Mouse (Mus musculus): ENCODE measurements around the gene Nfam1. TPM values are rescaled to one million over a fixed set of nuclear protein-coding genes. Genes with fewer than 3 reads are reported as not detected.

Nfam1 gene
- total and polyA plus RNA-seq, 2 experiments from 2014 or later = 1.7 to 3.3 TPM

DNA sequence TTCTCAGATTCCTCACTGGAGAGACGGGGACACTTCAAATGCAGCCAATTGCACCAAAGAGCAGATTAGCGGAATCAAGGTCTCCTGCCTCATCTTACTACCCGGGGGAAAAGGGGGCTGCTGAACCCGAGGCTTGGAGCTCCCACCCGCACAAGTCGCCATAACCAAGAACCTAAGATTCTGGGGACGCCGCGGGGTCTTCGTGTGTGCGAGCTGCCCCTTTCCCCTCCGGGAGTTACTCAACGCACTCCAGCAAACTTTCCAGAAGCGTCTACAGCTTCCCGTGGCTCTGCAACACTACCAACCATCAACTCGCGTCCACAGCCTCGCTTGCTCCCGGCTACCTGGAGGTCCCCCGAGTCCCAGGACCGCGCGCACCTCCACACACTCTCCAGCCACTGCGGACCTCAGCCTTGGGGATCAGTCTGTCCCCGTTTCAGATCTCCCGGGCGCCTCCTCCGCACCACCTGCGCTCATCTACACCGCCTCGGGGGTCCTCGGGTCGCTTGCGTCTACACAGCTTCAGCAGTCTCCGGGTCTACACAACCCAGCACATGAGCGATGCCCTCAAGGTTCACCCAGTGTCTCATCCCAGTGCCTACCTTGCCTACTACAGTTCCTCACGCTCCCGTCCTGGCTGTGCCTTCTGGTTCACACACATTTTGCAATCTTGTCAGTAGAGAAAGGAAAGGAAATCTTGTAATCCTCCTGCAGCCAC, 45.9 kb downstream of the Nfam1 start:
- Histone ChIP-seq H3K36me3 (ENCODE audit: insufficient read depth, low read length) (no peaks in the 10 kb centered on the region), H3K27ac (no peak overlapping the region), H3K9me3 (ENCODE audit: low read length) (no peaks in the 10 kb centered on the region), H3K27me3 (ENCODE audit: insufficient read depth, low read length) (peaks cover 15% of the 10 kb centered on the region; the same call in 1 of the 2 replicates), H3K4me1 (ENCODE audit: insufficient read depth, low read length) (peaks cover 35% of the 10 kb centered on the region), H3K4me3 (ENCODE audit: low read length) (peak overlapping the region; percentile 38), H3K4me2 (ENCODE audit: low read depth, low read length) (peak overlapping the region; percentile 80), H3K9ac (replicated peaks; ENCODE audit: low read length) (peak overlapping the region; percentile 33)
- TF ChIP-seq CTCF (IDR thresholded peaks at IDR 0.05; ENCODE audit: low read depth) = no peak
- no peak for DNase-seq (ENCODE audit: low spot score)
- 0 out of 2 replicates have a peak, but pooled peaks have one; percentile 32 for ATAC-seq
- WGBS = 2% methylated on average over 38 of the region's 38 CpGs

DNA sequence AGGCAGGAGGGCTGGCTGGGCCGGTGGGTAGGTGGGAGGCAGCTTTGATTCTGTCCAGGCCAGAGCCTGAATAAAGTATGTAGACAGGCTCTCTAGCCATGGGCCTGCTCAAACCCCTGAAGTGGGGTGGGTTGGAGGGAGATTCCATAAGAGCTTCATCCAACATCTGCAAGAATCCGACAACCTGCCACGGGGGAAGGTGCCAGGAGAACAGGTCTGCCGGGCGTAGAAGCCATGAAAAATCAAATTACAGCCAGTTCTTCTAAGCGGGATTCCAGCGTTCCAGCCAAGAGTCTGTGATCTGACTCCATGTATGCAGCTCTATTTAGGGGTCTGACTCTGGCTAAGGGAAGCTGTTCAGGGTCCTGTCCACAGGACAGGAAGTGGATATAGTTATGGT, 48.5 kb downstream of the Nfam1 start:
- no peak for TF ChIP-seq CTCF (IDR thresholded peaks at IDR 0.05; ENCODE audit: low read depth)
- H3K27me3 ChIP-seq (ENCODE audit: insufficient read depth, low read length) = peaks cover 15% of the 10 kb centered on the region; the same call in 1 of the 2 replicates
- peaks cover 47% of the 10 kb centered on the region for H3K4me1 ChIP-seq (ENCODE audit: insufficient read depth, low read length)
- no peak overlapping the region for H3K4me3 ChIP-seq (ENCODE audit: low read length)
- H3K9me3 ChIP-seq (ENCODE audit: low read length) = no peaks in the 10 kb centered on the region
- H3K4me2 ChIP-seq (ENCODE audit: low read depth, low read length) = no peak overlapping the region
- DNase-seq (ENCODE audit: low spot score) = no peak
- WGBS = 49% methylated on average over 7 of the region's 7 CpGs
- no peak overlapping the region for H3K9ac ChIP-seq (replicated peaks; ENCODE audit: low read length)
- no peaks in the 10 kb centered on the region for H3K36me3 ChIP-seq (ENCODE audit: insufficient read depth, low read length)
- no peak for ATAC-seq
- peak overlapping the region; percentile 26; the same call in 1 of the 2 replicates for H3K27ac ChIP-seq

DNA sequence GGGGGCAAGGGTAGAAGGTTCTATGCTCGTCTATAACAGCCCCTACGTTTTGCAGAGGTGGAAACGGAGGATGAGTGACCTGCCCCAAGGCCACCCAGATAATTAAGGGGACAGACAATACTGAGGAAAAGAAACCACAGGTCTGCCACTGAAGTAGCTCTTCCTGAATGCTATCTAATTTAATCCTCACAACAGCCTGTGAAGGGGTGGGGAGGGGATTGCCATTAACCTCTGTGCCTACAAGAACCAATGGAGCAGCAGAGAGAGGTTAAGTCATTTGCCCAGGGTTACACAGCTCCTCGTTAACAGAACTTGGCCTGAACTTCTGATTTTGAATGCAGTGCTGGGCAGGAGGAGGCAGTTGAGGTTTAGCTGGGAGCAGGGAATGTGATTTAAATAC, 49.0 kb downstream of the Nfam1 start:
- H3K9me3 ChIP-seq (ENCODE audit: low read length) = no peaks in the 10 kb centered on the region
- no peak for DNase-seq (ENCODE audit: low spot score)
- H3K4me3 ChIP-seq (ENCODE audit: low read length) = no peak overlapping the region
- no peak for ATAC-seq
- no peak overlapping the region for H3K9ac ChIP-seq (replicated peaks; ENCODE audit: low read length)
- no peak overlapping the region for H3K27ac ChIP-seq
- WGBS = 10% methylated on average over 4 of the region's 4 CpGs
- peak overlapping the region; percentile 53; the same call in 1 of the 2 replicates for H3K4me2 ChIP-seq (ENCODE audit: low read depth, low read length)
- peaks cover 10% of the 10 kb centered on the region; the same call in 1 of the 2 replicates for H3K27me3 ChIP-seq (ENCODE audit: insufficient read depth, low read length)
- H3K36me3 ChIP-seq (ENCODE audit: insufficient read depth, low read length) = no peaks in the 10 kb centered on the region
- peaks cover 45% of the 10 kb centered on the region for H3K4me1 ChIP-seq (ENCODE audit: insufficient read depth, low read length)
- no peak for TF ChIP-seq CTCF (IDR thresholded peaks at IDR 0.05; ENCODE audit: low read depth)

DNA sequence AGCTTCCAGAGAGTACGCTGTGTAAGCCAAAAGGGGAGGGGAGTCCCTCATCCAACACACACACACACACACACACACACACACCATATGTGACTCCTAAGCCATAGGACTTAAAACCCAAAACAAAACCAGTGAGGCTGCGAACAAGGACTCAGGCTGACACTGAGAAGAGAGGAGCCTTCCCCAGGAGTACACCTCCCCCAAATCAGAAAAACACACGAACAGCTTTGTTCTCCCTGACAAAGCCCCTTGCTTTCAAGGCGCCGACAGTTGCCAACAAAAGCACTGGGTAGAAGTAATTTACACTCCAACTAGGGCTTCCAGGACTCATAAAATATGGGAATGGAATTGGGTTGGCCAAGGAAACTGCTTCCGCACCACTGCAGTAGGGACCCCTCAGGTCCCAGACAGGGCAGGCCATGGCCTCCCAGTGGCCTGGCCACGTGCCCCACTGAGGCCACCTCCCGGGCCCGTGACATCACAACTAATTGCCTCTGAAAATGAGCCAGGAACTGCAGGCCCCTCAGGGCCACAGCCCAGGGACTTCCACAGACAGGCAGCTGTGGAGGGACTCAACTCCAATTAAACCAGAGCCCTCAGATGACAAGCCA, 49.6 kb downstream of the Nfam1 start:
- Histone ChIP-seq H3K36me3 (ENCODE audit: insufficient read depth, low read length) (no peaks in the 10 kb centered on the region), H3K27me3 (ENCODE audit: insufficient read depth, low read length) (peaks cover 5% of the 10 kb centered on the region; the same call in 1 of the 2 replicates), H3K4me1 (ENCODE audit: insufficient read depth, low read length) (peaks cover 39% of the 10 kb centered on the region), H3K9me3 (ENCODE audit: low read length) (no peaks in the 10 kb centered on the region), H3K4me3 (ENCODE audit: low read length) (peak overlapping the region; percentile 22), H3K9ac (replicated peaks; ENCODE audit: low read length) (no peak overlapping the region; the same call in 1 of the 2 replicates), H3K27ac (peak overlapping the region; percentile 65; the same call in 1 of the 2 replicates), H3K4me2 (ENCODE audit: low read depth, low read length) (peak overlapping the region; percentile 53)
- ATAC-seq = peak; percentile 51
- TF ChIP-seq CTCF (IDR thresholded peaks at IDR 0.05; ENCODE audit: low read depth) = no peak
- 4% methylated on average over 9 of the region's 9 CpGs for WGBS
- DNase-seq (ENCODE audit: low spot score) = peak; percentile 78

DNA sequence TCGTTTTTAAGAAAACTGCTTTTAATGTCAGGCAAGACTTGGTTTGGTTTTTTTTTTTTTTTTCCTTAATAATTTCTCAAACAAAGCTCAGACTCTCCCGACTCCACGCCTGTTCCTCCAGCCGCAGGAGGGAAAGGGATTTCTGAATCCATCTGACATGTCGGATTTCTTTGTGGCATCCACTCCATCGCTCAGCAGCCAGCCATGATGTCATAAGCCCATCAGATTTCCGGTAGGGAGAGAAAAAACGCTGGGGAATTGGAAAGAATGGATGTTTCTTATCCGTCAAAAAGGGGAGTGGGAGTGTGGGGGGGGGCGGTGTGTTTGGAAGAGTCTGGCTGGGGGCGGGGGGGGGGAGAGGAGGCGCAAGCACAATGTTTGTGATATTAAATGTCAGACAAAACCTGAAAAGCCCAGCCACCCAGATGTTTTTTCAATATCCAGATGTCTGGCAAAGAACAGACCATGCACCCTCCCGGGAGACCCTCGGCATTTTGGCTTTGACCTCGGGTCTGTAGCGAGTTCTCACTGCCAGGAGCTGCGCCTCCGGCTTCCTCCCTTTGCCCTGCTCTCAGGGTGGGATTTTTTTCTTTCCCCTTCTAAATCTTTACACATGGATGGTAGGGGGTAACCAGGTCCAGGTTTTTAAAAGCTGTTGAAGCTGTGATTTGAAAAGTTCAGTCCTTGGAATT, 50.2 kb downstream of the Nfam1 start:
- H3K36me3 ChIP-seq (ENCODE audit: insufficient read depth, low read length) = no peaks in the 10 kb centered on the region
- peak overlapping the region; percentile 67; the same call in 1 of the 2 replicates for H3K27ac ChIP-seq
- WGBS = 6% methylated on average over 18 of the region's 18 CpGs
- H3K4me3 ChIP-seq (ENCODE audit: low read length) = peak overlapping the region; percentile 22
- H3K9ac ChIP-seq (replicated peaks; ENCODE audit: low read length) = peak overlapping the region; percentile 40; the same call in 1 of the 2 replicates
- H3K9me3 ChIP-seq (ENCODE audit: low read length) = no peaks in the 10 kb centered on the region
- peaks cover 5% of the 10 kb centered on the region; the same call in 1 of the 2 replicates for H3K27me3 ChIP-seq (ENCODE audit: insufficient read depth, low read length)
- peaks cover 34% of the 10 kb centered on the region for H3K4me1 ChIP-seq (ENCODE audit: insufficient read depth, low read length)
- ATAC-seq (no peak), DNase-seq (ENCODE audit: low spot score) (peak; percentile 69)
- peak overlapping the region; percentile 53 for H3K4me2 ChIP-seq (ENCODE audit: low read depth, low read length)
- no peak for TF ChIP-seq CTCF (IDR thresholded peaks at IDR 0.05; ENCODE audit: low read depth)

DNA sequence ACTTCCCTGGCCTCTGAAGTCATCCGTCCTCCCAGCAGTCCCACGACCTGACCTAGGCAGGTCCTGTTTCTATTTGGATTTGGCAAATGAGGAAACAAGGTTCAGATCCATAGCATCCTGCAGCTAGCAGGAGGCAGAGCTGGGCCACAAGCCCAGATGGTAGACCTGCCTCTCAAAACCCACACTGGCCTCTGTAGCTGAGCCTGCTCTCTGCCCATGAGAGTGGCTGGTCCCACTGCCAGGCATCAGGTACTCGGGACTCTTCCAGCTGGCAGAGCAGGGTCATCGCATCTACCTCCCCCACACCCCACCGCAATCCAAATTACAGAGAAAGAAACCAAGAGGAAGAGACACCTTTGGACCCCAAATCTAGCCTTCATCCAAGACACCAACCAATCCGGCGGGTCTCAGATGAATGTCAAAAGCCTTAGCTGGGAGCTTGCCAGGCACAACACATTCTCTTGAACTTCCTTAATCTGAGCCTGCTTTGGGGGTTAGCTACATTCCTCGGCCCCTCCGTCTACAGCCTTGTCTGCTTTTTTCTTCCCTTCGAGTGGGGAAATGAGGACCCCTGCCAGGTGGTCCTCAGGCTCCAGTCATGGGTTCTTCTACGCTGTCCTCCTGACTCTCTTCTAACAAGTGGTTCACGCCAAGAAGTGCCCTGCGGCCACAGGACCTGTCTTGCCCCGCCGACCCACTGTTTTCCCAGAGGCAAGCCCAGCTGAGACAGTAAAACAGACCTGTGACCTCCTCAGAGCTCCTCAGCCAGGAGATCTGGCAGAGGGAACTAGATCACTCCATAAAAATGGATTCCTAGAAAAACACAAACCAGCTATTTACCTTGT, 51.2 kb downstream of the Nfam1 start:
- no peak overlapping the region for H3K4me3 ChIP-seq (ENCODE audit: low read length)
- WGBS = 28% methylated on average over 15 of the region's 15 CpGs
- H3K4me2 ChIP-seq (ENCODE audit: low read depth, low read length) = peak overlapping the region; percentile 53
- no peaks in the 10 kb centered on the region for H3K9me3 ChIP-seq (ENCODE audit: low read length)
- DNase-seq (ENCODE audit: low spot score) = no peak
- peak overlapping the region; percentile 67; the same call in 1 of the 2 replicates for H3K27ac ChIP-seq
- H3K36me3 ChIP-seq (ENCODE audit: insufficient read depth, low read length) = no peaks in the 10 kb centered on the region
- TF ChIP-seq CTCF (IDR thresholded peaks at IDR 0.05; ENCODE audit: low read depth) = no peak
- no peak overlapping the region; the same call in 1 of the 2 replicates for H3K9ac ChIP-seq (replicated peaks; ENCODE audit: low read length)
- H3K4me1 ChIP-seq (ENCODE audit: insufficient read depth, low read length) = peaks cover 34% of the 10 kb centered on the region
- ATAC-seq = no peak
- peaks cover 3% of the 10 kb centered on the region; the same call in 1 of the 2 replicates for H3K27me3 ChIP-seq (ENCODE audit: insufficient read depth, low read length)

Measured in hindbrain, postnatal 0 days (tissue).